Mouse (Mus musculus) C2C12 (cell line): ENCODE results near the gene Cald1. TPM values are rescaled to one million over a fixed set of nuclear protein-coding genes. Genes with fewer than 3 reads are reported as not detected.

ENCODE experiments used
- H3K27me3 ChIP-seq: one replicate; pipeline ENCODE4 v1.6.1; 2011; ENCODE audit not compliant: control insufficient read depth, insufficient read depth, insufficient read length
- H3K36me3 ChIP-seq: one replicate; pipeline ENCODE4 v1.6.1; 2011; ENCODE audit not compliant: control insufficient read depth, insufficient read depth
- H3K4me3 ChIP-seq: one replicate; pipeline ENCODE4 v1.5.1; 2011; ENCODE audit warnings: mild to moderate bottlenecking, control low read depth; ENCODE audit not compliant: poor library complexity, insufficient read depth, severe bottlenecking
- H3K79me2 ChIP-seq: one replicate; pipeline ENCODE4 v1.6.1; 2011; ENCODE audit not compliant: control insufficient read depth, insufficient read depth
- H3K79me3 ChIP-seq: one replicate; pipeline ENCODE4 v1.6.1; 2011; ENCODE audit warnings: low read depth, control low read depth
- H3ac ChIP-seq: one replicate; pipeline ENCODE3; 2011; ENCODE audit warnings: low read depth; ENCODE audit not compliant: control insufficient read depth, insufficient read length
- CEBPB ChIP-seq: IDR thresholded peaks from one replicate; pipeline ENCODE4 v1.6.1; 2011; ENCODE audit warnings: low read depth, mild to moderate bottlenecking, control low read depth, moderate library complexity
- CTCF ChIP-seq: IDR thresholded peaks from one replicate; pipeline ENCODE4 v1.5.1; 2011; ENCODE audit not compliant: control insufficient read depth, insufficient read depth, insufficient read length
- FOSL1 ChIP-seq: IDR thresholded peaks from one replicate; pipeline ENCODE4 v1.8.0; 2011; ENCODE audit warnings: mild to moderate bottlenecking, low read length; ENCODE audit not compliant: poor library complexity, insufficient read depth, severe bottlenecking
- MAX ChIP-seq: IDR thresholded peaks from one replicate; pipeline ENCODE4 v1.6.1; 2011; ENCODE audit warnings: mild to moderate bottlenecking, control low read depth
- MYOD1 ChIP-seq: IDR thresholded peaks from one replicate; pipeline ENCODE4 v1.6.1; 2011; ENCODE audit warnings: low read depth; ENCODE audit not compliant: control insufficient read depth, insufficient read length
- MYOG ChIP-seq: IDR thresholded peaks from one replicate; pipeline ENCODE4 v1.6.1; 2011; ENCODE audit not compliant: control insufficient read depth, insufficient read length; ENCODE audit errors: extremely low read depth
- USF1 ChIP-seq: IDR thresholded peaks from one replicate; pipeline ENCODE4 v1.6.1; 2011; ENCODE audit warnings: low read depth, mild to moderate bottlenecking, control low read depth, moderate library complexity
- polyA plus RNA-seq: library from polyadenylated mRNA; unstranded; fragments of >200 nt; fragmentation: generic; extraction: Trizol; gene quantifications from one replicate; pipeline ENCODE4 v1.2.1, GENCODE M21; 2012; ENCODE audit warnings: missing spikeins

Cald1 gene
- polyA plus RNA-seq, 1 experiment: 180 TPM

DNA sequence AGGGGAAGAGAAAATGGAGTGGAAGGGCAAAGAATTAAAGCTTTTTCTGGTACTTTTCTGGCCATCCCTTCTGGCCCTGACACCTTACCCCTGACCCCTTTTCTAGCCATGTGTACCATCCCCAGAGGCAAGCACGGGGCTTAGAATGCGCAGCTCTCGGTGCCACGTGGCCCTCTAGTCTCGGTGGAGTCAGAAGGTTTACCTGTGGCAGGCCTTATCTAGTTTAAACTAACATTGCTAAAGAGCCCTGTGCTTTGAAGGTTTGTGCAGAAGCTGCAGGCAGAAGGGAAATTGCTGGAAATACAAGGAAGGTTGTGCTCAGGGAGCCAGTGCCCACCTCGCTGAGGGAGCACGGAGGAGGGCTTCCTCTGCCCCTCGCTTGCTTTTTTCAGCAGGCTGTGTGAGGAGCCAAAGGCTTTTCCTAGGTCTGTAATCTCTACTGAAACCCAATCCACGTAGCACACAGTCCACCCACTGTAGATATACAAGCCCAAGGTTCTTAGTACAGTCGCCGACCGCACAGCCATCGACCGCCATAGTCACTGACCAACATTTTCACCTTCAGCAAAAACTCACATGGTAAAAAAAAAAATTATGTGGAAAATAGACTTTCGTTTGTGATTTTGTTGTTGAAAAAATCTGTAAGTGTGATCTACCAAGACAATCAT is 129.2 kb downstream of the Cald1 start:
- Histone ChIP-seq H3K4me3 (no peak overlapping the region), H3K79me2 (peaks cover 100% of the 10 kb centered on the region), H3K27me3 (no peaks in the 10 kb centered on the region), H3K36me3 (peaks cover 84% of the 10 kb centered on the region), H3K79me3 (peaks cover 96% of the 10 kb centered on the region), H3ac (no peak overlapping the region)
- TF ChIP-seq MYOD1 (no peak), USF1 (no peak), CEBPB (no peak), CTCF (no peak), MYOG (no peak), FOSL1 (no peak), MAX (no peak)

DNA sequence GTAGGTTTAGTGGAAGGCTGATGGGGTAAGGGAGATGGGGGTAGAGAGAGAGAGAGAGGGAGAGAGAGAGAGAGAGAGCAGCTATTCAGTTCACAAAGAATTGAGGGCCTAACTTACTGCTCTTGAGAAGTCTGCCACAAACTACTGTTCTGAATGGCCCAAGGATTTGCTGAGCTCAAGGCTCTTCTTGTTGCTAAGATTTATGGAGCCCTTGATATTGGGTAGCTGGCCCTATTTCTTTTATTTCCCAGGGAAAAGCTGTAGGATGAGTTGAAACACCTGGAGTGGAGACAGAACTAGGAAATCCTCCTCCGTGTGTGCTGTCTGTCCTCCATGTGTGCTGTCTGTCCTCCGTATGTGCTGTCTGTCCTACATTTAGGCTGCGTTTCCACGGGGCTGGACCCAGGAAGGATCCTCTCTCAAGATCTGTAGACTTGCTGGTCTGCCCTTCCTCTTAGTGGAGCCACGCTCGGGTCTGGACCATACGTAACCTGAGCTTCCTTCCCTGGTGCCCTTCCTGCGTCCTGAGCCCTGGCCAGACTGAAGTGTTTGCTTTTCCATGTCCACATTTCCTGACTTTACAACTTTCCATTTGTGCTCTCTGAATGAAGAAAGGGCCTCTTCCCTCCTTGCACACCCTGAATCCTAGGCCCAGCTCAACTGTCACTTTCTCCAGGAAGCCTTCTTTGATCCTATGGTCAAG is 131.3 kb downstream of the Cald1 start:
- Histone ChIP-seq H3K79me2 (peaks cover 100% of the 10 kb centered on the region), H3ac (no peak overlapping the region), H3K79me3 (peaks cover 96% of the 10 kb centered on the region), H3K36me3 (peaks cover 67% of the 10 kb centered on the region), H3K4me3 (no peak overlapping the region), H3K27me3 (no peaks in the 10 kb centered on the region)
- TF ChIP-seq CEBPB (no peak), MYOG (no peak), FOSL1 (no peak), CTCF (no peak), MYOD1 (no peak), MAX (no peak), USF1 (no peak)

DNA sequence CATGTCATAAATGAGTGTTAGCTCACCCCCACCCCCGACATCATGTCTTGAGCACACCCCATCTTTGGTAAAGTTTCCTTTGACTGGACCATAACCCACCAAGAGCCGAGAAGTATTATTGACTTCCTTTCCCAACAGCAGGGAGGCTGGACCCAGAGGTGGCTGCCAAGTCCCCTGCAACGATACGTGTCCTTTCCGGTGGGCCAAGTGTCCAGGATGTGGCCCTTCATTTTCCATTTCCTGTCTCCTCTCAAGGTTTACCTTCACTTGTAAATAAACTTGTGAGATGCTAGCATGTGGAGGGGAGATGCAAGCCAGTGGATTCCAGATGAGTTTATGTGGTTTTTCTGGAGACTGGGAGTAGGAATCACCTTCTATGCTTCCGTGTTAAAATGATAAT is 132.7 kb downstream of the Cald1 start:
- Histone ChIP-seq H3K79me3 (peaks cover 96% of the 10 kb centered on the region), H3ac (no peak overlapping the region), H3K36me3 (peaks cover 61% of the 10 kb centered on the region), H3K4me3 (no peak overlapping the region), H3K27me3 (no peaks in the 10 kb centered on the region), H3K79me2 (peaks cover 100% of the 10 kb centered on the region)
- TF ChIP-seq CTCF (no peak), FOSL1 (no peak), USF1 (no peak), MYOD1 (no peak), CEBPB (no peak), MAX (no peak), MYOG (no peak)

DNA sequence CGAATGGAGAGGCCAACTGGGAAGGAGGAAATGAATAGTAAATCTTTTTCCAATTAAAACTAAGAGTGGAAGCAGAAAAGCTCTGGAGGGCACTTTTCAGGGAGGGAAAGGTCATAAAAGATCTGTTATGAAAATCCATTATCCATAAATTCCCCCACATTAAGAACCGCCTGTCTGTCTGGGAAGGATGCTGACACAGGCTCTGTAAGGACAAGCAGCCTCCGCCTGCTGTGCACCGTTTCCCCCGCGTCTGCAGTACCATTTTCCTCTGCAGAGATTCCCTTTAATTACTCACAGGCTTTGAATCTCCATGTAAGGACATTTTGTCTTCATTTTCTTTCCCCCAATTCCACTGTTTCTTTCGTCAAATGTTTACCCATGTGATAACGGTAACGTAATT is 133.2 kb downstream of the Cald1 start:
- TF ChIP-seq MYOG (no peak), CEBPB (no peak), MYOD1 (no peak), USF1 (no peak), MAX (no peak), CTCF (no peak), FOSL1 (no peak)
- Histone ChIP-seq H3K4me3 (no peak overlapping the region), H3K27me3 (no peaks in the 10 kb centered on the region), H3K79me2 (peaks cover 100% of the 10 kb centered on the region), H3ac (no peak overlapping the region), H3K79me3 (peaks cover 96% of the 10 kb centered on the region), H3K36me3 (peaks cover 56% of the 10 kb centered on the region)

DNA sequence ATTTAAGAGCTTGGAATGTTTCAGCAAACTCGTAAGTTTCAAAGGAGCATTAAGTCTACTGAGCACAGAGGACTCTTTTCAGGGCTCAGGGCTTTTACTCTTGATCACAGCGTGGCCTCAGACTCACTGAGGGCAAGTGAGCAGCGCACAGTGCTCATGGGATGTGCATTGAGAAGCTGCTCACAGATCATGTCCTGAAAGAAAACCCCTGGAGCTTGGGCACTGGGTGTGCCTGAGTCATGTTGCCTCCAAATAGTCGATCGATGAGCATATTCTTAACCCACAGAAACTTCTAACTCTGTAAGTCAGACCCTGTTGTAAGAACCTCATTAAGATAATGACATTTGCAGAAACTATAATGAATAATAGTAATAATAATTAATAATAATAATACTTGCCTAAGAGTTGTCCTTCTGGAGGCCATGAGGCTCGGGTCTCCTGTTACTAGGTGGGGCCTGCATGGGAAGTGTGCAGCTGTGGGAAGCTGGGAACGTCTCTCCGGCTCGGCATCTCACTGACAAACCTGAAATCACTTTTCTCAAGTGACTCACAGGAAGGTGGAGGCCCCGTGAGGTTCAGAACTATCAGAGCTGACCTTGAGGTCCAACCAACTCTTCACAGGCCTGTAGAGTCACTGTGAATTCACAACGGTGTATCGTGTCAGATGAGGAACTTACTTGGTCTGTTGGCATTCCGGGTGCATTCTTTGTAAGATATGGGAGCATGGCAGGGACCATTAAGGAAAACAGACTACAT is 136.8 kb downstream of the Cald1 start:
- Histone ChIP-seq H3K36me3 (peaks cover 40% of the 10 kb centered on the region), H3K27me3 (no peaks in the 10 kb centered on the region), H3K79me3 (peaks cover 95% of the 10 kb centered on the region), H3K4me3 (no peak overlapping the region), H3K79me2 (peaks cover 100% of the 10 kb centered on the region), H3ac (no peak overlapping the region)
- TF ChIP-seq MAX (no peak), FOSL1 (no peak), CEBPB (no peak), MYOG (no peak)
